Mouse (Mus musculus) liver, embryonic 15.5 days (tissue): ENCODE measurements around the gene Tomm40. TPM values are rescaled to one million over a fixed set of nuclear protein-coding genes. Genes with fewer than 3 reads are reported as not detected.

Experiments used
- ATAC-seq: fragments of 200-750 bp; cut with Nextera tagmentation; 2 replicates; pipeline ENCODE4 v1.8.0; 2017; ENCODE audit warnings: moderate number of reproducible peaks, mild to moderate bottlenecking, moderate library complexity; ENCODE audit not compliant: insufficient read depth
- H3K27ac ChIP-seq: fragments of 300-500 bp; sonication (generic); replicated peaks from 2 replicates; pipeline ENCODE4 v1.5.1; 2015; ENCODE audit warnings: mild to moderate bottlenecking, inconsistent platforms
- H3K27me3 ChIP-seq: fragments of 300-500 bp; sonication (generic); 2 replicates; pipeline ENCODE4 v1.6.1; 2015; ENCODE audit warnings: mild to moderate bottlenecking, inconsistent platforms
- H3K36me3 ChIP-seq: fragments of 300-500 bp; sonication (generic); replicated peaks from 2 replicates; pipeline ENCODE4 v1.6.1; 2015; ENCODE audit warnings: moderate library complexity, mild to moderate bottlenecking, inconsistent platforms
- H3K4me1 ChIP-seq: fragments of 300-500 bp; sonication (generic); replicated peaks from 2 replicates; pipeline ENCODE4 v1.6.1; 2015; ENCODE audit warnings: inconsistent platforms
- H3K4me2 ChIP-seq: fragments of 300-500 bp; sonication (generic); 2 replicates; pipeline ENCODE4 v1.6.1; 2015; ENCODE audit warnings: moderate library complexity, mild to moderate bottlenecking, inconsistent platforms
- H3K4me3 ChIP-seq: fragments of 300-500 bp; sonication (generic); replicated peaks from 2 replicates; pipeline ENCODE4 v1.5.1; 2015; ENCODE audit warnings: mild to moderate bottlenecking, inconsistent platforms
- H3K9ac ChIP-seq: fragments of 300-500 bp; sonication (generic); 2 replicates; pipeline ENCODE4 v1.6.1; 2015; ENCODE audit warnings: moderate library complexity, mild to moderate bottlenecking, inconsistent platforms
- H3K9me3 ChIP-seq: fragments of 300-500 bp; sonication (generic); replicated peaks from 2 replicates; pipeline ENCODE4 v1.6.1; 2016; ENCODE audit warnings: inconsistent platforms
- WGBS: fragments of 180-500 bp; shearing (Covaris S2); methylation state at CpG from one replicate; pipeline ENCODE4 v1.1.7; 2015; ENCODE audit warnings: mixed read lengths; ENCODE audit not compliant: insufficient replicate concordance; 5-methylcytosine and 5-hydroxymethylcytosine counted together
- polyA plus RNA-seq: library from polyadenylated mRNA; unstranded; fragments of >200 nt; fragmentation: Nextera tagmentation; extraction: Ambion mirVana; gene quantifications from 2 replicates; pipeline ENCODE4 v1.2.1, GENCODE M21; 2015

Tomm40 gene
- polyA plus RNA-seq, 1 experiment from 2014 or later, result 87.2 TPM

GRCm38 (mm10) chr7:19752652-19753051, 37.4 kb upstream of the Tomm40 start:
- H3K4me2 ChIP-seq, result no peak overlapping the region
- no peaks in the 10 kb centered on the region for H3K9me3 ChIP-seq
- H3K4me3 ChIP-seq, result no peak overlapping the region
- 56% methylated on average over 8 of the region's 8 CpGs for WGBS
- H3K36me3 ChIP-seq, result no peaks in the 10 kb centered on the region
- no peak overlapping the region for H3K9ac ChIP-seq
- H3K27ac ChIP-seq, result no peak overlapping the region
- H3K27me3 ChIP-seq, result peaks cover 12% of the 10 kb centered on the region; the same call in 1 of the 2 replicates
- peaks cover 36% of the 10 kb centered on the region for H3K4me1 ChIP-seq
- ATAC-seq, result no peak

GRCm38 (mm10) chr7:19751070-19751383, 35.8 kb upstream of the Tomm40 start:
- Histone ChIP-seq H3K36me3 (no peaks in the 10 kb centered on the region), H3K27ac (no peak overlapping the region), H3K9me3 (no peaks in the 10 kb centered on the region), H3K9ac (no peak overlapping the region), H3K4me2 (no peak overlapping the region), H3K27me3 (peaks cover 6% of the 10 kb centered on the region; the same call in 1 of the 2 replicates), H3K4me3 (no peak overlapping the region), H3K4me1 (peaks cover 50% of the 10 kb centered on the region)
- 15% methylated on average over 4 of the region's 4 CpGs for WGBS
- no peak for ATAC-seq

- H3K4me3 ChIP-seq, result peak within 1 kb of the TSS; percentile 68
- WGBS, result 17% methylated on average over 19 of the region's 19 CpGs
- H3K27ac ChIP-seq, result peak within 1 kb of the TSS; percentile 71
- H3K9me3 ChIP-seq, result no peaks in the 10 kb centered on the region
- H3K9ac ChIP-seq, result peak within 1 kb of the TSS; percentile 68
- peak within 1 kb of the TSS; percentile 97 for H3K4me2 ChIP-seq
- H3K4me1 ChIP-seq, result peaks cover 50% of the 10 kb centered on the region
- ATAC-seq, result peak; percentile 74
- no peaks in the 10 kb centered on the region for H3K36me3 ChIP-seq
- peaks cover under 1% of the 10 kb centered on the region; the same call in 1 of the 2 replicates for H3K27me3 ChIP-seq
Observed at GRCm38 (mm10) chr7:19750217-19751069, 35.2 kb upstream of the Tomm40 start, which contains the start of gene Nectin2. Gene Nectin2, minus strand, starts transcription at chr7:19750483.

DNA sequence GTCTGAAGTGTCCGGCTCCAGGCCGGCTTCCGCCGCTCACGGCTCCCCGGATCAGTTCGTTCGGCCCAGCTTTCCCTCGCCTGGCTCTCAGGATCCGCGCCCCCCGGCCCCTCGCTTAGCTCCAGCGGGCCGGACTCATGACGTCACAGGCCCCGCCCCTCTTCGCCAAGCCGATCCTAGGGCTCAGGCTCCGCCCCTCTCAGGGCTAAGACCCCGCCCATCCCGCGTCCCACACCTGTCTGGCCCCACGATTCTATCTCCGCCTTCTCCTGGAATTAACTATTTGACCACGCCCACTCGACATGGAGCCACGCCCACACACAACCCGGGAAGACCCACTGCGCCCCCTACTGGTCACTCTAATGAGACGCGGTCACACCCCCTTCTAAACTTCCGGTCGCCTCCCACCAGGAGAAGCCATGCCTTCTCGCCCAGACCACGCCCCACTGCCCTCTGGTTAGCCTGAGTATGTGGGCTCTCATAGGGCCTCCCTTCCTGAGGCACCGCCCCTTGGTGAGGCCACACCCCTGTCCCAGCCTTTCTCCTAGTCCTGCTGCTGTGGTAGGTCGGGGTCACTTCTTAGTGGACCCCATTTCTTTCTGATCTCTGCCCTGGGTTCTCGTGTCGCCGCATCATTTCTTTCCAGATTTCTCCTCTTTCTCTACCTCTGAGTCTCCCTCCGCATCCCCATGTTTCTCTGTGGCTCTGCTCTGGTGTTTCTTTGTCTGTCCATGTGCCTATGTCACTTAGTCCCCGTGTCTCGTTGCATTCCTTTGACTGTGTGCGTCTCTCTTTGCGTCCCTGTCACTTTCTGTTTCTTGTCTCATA, 34.4 kb upstream of the Tomm40 start:
- H3K27me3 ChIP-seq, result no peaks in the 10 kb centered on the region; the same call in 1 of the 2 replicates
- no peaks in the 10 kb centered on the region for H3K9me3 ChIP-seq
- H3K4me1 ChIP-seq, result peaks cover 57% of the 10 kb centered on the region
- peak overlapping the region; percentile 68 for H3K4me3 ChIP-seq
- no peaks in the 10 kb centered on the region for H3K36me3 ChIP-seq
- peak overlapping the region; percentile 68 for H3K9ac ChIP-seq
- under 1% methylated on average over 46 of the region's 46 CpGs for WGBS
- H3K4me2 ChIP-seq, result peak overlapping the region; percentile 97
- ATAC-seq, result peak; percentile 92
- peak overlapping the region; percentile 71 for H3K27ac ChIP-seq

GRCm38 (mm10) chr7:19748219-19749195, 33.3 kb upstream of the Tomm40 start:
- WGBS, result 1% methylated on average over 32 of the region's 32 CpGs
- peak overlapping the region; percentile 68 for H3K9ac ChIP-seq
- no peak for ATAC-seq

GRCm38 (mm10) chr7:19747420-19748218, 32.4 kb upstream of the Tomm40 start:
- H3K4me3 ChIP-seq, result peak overlapping the region; percentile 68
- no peaks in the 10 kb centered on the region for H3K36me3 ChIP-seq
- peak overlapping the region; percentile 38; the same call in 1 of the 2 replicates for H3K27ac ChIP-seq
- peaks cover 59% of the 10 kb centered on the region for H3K4me1 ChIP-seq
- H3K9ac ChIP-seq, result peak overlapping the region; percentile 15; the same call in 1 of the 2 replicates
- WGBS, result 9% methylated on average over 25 of the region's 25 CpGs
- peak overlapping the region; percentile 97 for H3K4me2 ChIP-seq
- no peaks in the 10 kb centered on the region; the same call in 1 of the 2 replicates for H3K27me3 ChIP-seq
- ATAC-seq, result no peak
- H3K9me3 ChIP-seq, result no peaks in the 10 kb centered on the region

More at GRCm38 (mm10) chr7:19748219-19749195, 33.3 kb upstream of the Tomm40 start:
- Histone ChIP-seq H3K4me2 (peak overlapping the region; percentile 97), H3K4me3 (peak overlapping the region; percentile 68), H3K4me1 (peaks cover 59% of the 10 kb centered on the region), H3K36me3 (no peaks in the 10 kb centered on the region), H3K9me3 (no peaks in the 10 kb centered on the region), H3K27me3 (no peaks in the 10 kb centered on the region; the same call in 1 of the 2 replicates), H3K27ac (peak overlapping the region; percentile 67)

- peak overlapping the region; percentile 38; the same call in 1 of the 2 replicates for H3K27ac ChIP-seq
- 0 out of 2 replicates have a peak overlapping the region, but pooled peaks have one; percentile 3 for H3K4me2 ChIP-seq
- 39% methylated on average over 6 of the region's 6 CpGs for WGBS
- ATAC-seq, result no peak
- H3K4me3 ChIP-seq, result no peak overlapping the region
- no peaks in the 10 kb centered on the region for H3K9me3 ChIP-seq
- no peak overlapping the region for H3K9ac ChIP-seq
- H3K27me3 ChIP-seq, result no peaks in the 10 kb centered on the region; the same call in 1 of the 2 replicates
- no peaks in the 10 kb centered on the region for H3K36me3 ChIP-seq
- H3K4me1 ChIP-seq, result peaks cover 67% of the 10 kb centered on the region
Observed at GRCm38 (mm10) chr7:19746426-19747201, 31.4 kb upstream of the Tomm40 start.

GRCm38 (mm10) chr7:19745971-19746370, 30.7 kb upstream of the Tomm40 start:
- Histone ChIP-seq H3K4me3 (no peak overlapping the region), H3K9ac (no peak overlapping the region), H3K36me3 (no peaks in the 10 kb centered on the region), H3K27ac (no peak overlapping the region), H3K4me1 (peaks cover 68% of the 10 kb centered on the region), H3K4me2 (no peak overlapping the region), H3K9me3 (no peaks in the 10 kb centered on the region), H3K27me3 (no peaks in the 10 kb centered on the region; the same call in 1 of the 2 replicates)
- 70% methylated on average over 9 of the region's 10 CpGs for WGBS
- ATAC-seq, result no peak
